Mouse (Mus musculus) C2C12 (cell line): Measurements from ENCODE around the gene Sgk1. TPM values are rescaled to one million over a fixed set of nuclear protein-coding genes. Genes with fewer than 3 reads are reported as not detected.

Source experiments
- H3K27me3 ChIP-seq: one replicate; pipeline ENCODE4 v1.6.1; 2011; ENCODE audit not compliant: control insufficient read depth, insufficient read depth, insufficient read length
- H3K36me3 ChIP-seq: one replicate; pipeline ENCODE4 v1.6.1; 2011; ENCODE audit not compliant: control insufficient read depth, insufficient read depth
- H3K4me3 ChIP-seq: one replicate; pipeline ENCODE4 v1.5.1; 2011; ENCODE audit warnings: mild to moderate bottlenecking, control low read depth; ENCODE audit not compliant: poor library complexity, insufficient read depth, severe bottlenecking
- H3K79me2 ChIP-seq: one replicate; pipeline ENCODE4 v1.6.1; 2011; ENCODE audit not compliant: control insufficient read depth, insufficient read depth
- H3K79me3 ChIP-seq: one replicate; pipeline ENCODE4 v1.6.1; 2011; ENCODE audit warnings: low read depth, control low read depth
- H3ac ChIP-seq: one replicate; pipeline ENCODE3; 2011; ENCODE audit warnings: low read depth; ENCODE audit not compliant: control insufficient read depth, insufficient read length
- CEBPB ChIP-seq: IDR thresholded peaks from one replicate; pipeline ENCODE4 v1.6.1; 2011; ENCODE audit warnings: low read depth, mild to moderate bottlenecking, control low read depth, moderate library complexity
- CTCF ChIP-seq: IDR thresholded peaks from one replicate; pipeline ENCODE4 v1.5.1; 2011; ENCODE audit not compliant: control insufficient read depth, insufficient read depth, insufficient read length
- FOSL1 ChIP-seq: IDR thresholded peaks from one replicate; pipeline ENCODE4 v1.8.0; 2011; ENCODE audit warnings: mild to moderate bottlenecking, low read length; ENCODE audit not compliant: poor library complexity, insufficient read depth, severe bottlenecking
- MAX ChIP-seq: IDR thresholded peaks from one replicate; pipeline ENCODE4 v1.6.1; 2011; ENCODE audit warnings: mild to moderate bottlenecking, control low read depth
- MYOD1 ChIP-seq: IDR thresholded peaks from one replicate; pipeline ENCODE4 v1.6.1; 2011; ENCODE audit warnings: low read depth; ENCODE audit not compliant: control insufficient read depth, insufficient read length
- MYOG ChIP-seq: IDR thresholded peaks from one replicate; pipeline ENCODE4 v1.6.1; 2011; ENCODE audit not compliant: control insufficient read depth, insufficient read length; ENCODE audit errors: extremely low read depth
- USF1 ChIP-seq: IDR thresholded peaks from one replicate; pipeline ENCODE4 v1.6.1; 2011; ENCODE audit warnings: low read depth, mild to moderate bottlenecking, control low read depth, moderate library complexity
- long read RNA-seq, 2 experiments: library from polyadenylated mRNA; unstranded; transcript quantifications; one replicate each; pipeline ENCODE4 v2.0.0; 2019 to 2020
- polyA plus RNA-seq: library from polyadenylated mRNA; unstranded; fragments of >200 nt; fragmentation: generic; extraction: Trizol; gene quantifications from one replicate; pipeline ENCODE4 v1.2.1, GENCODE M21; 2012; ENCODE audit warnings: missing spikeins

Sgk1 gene
- polyA plus RNA-seq: 35.1 TPM
- long read RNA-seq, experiment 1, transcript Sgk1-202 (12 exons, 2,576 nt): minor isoform, 5 of 34 reads
- long read RNA-seq, experiment 1, transcript Sgk1-201 (12 exons, 2,456 nt): major isoform, 21 of 34 reads
- long read RNA-seq, experiment 1, partial matches to known transcripts: 5 of 34 reads
- long read RNA-seq, experiment 1, other reads (novel, unspliced or antisense): 3 of 34 reads
- long read RNA-seq, experiment 2, transcript Sgk1-202 (12 exons, 2,576 nt): minor isoform, 218 of 787 reads
- long read RNA-seq, experiment 2, transcript Sgk1-201 (12 exons, 2,456 nt): major isoform, 541 of 787 reads
- long read RNA-seq, experiment 2, partial matches to known transcripts: 13 of 787 reads
- long read RNA-seq, experiment 2, other reads (novel, unspliced or antisense): 15 of 787 reads

DNA sequence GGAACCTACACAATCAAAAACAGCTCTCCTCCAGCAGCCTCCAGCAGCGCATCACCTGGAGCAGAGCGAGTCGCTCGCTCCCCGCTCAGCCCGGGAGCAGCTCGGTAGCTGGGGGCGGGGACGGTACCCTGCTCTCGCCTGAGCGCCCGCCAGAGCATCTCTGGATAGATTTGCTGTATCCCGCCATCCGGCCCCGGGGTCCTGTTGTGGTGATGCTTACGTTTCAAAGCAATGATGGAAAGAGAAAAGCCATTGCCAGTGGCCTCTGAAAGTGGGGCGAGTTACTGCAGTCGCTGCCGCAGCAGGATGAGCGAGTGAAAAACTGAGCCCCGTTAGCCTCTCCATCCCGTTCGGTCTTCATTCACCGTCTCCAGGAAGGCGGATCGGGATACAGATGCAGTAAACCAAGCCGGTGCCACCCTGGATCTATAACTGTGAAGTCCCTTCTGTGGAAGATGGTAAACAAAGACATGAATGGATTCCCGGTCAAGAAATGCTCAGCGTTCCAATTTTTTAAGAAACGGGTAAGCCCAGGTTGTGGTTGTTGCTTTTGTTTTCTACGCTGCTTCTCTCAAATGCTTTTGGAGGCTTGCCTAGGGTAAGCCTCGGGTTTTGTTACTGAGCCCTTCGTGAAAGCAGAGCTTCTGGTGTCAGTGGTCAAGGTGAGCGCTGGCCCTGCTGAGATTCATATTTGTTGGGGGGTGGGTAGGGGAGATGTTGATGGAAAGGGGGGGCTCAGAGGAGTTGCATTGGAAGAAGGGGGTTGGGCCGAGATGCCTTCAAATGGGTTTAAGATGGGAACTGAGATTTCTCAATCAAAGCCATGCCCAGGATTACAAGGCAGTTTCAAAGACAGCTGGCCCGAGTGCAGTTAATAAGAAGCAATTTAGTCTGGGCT, at the start of gene Sgk1:
TSS of gene Sgk1 (plus strand) at position 1 of the 898 bp plus-strand sequence.
- no peaks in the 10 kb centered on the region for H3K36me3 ChIP-seq
- H3ac ChIP-seq: no peak within 1 kb of the TSS
- H3K27me3 ChIP-seq: no peaks in the 10 kb centered on the region
- no peaks in the 10 kb centered on the region for H3K79me2 ChIP-seq
- no peaks in the 10 kb centered on the region for H3K79me3 ChIP-seq
- H3K4me3 ChIP-seq: no peak within 1 kb of the TSS
- TF ChIP-seq MYOG (no peak), CTCF (no peak), FOSL1 (no peak), MYOD1 (no peak), CEBPB (no peak)

DNA sequence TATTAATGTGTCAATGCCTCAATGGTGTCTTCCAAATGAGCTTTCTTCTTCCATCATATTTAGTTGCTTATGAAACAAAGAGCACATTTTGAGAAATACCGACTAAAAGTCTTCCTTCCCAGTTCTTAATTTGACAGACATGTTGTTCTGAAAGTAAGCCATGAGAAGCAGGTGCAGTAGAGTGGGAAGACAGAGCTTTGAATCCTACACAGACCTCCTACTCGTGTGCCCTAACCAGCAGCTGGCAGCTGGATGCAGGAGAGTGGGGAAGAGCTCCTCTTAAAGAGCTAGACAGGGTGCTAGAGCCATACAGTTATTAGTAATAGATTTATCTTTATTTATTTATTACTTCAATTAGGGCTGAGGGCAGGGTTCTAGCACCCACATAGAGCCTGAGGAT, 49.7 kb upstream of the Sgk1 start:
- H3K27me3 ChIP-seq: no peaks in the 10 kb centered on the region
- TF ChIP-seq CTCF (no peak), CEBPB (no peak)
- no peaks in the 10 kb centered on the region for H3K79me2 ChIP-seq
- no peak overlapping the region for H3K4me3 ChIP-seq
- no peaks in the 10 kb centered on the region for H3K79me3 ChIP-seq
- H3K36me3 ChIP-seq: no peaks in the 10 kb centered on the region
- no peak overlapping the region for H3ac ChIP-seq

DNA sequence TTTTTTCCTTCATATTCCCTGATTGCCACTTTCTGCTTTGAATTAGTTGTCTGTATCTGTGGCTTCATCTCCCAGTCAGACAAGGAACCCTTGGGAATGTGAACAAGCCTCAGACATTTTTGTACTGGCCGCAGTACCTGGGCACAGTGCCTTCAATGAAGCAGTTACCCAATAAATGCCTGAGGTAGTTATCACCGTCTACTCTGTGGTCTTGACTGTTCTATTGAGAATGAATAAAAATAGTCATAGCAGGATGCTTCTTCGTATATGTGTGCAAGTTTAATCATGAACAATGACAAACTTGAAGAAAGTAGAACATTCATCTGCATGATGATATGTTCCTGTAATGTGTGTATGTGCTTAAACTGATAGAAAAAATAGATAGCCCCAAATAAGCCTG, 48.2 kb upstream of the Sgk1 start:
- TF ChIP-seq MYOD1 (no peak), CEBPB (peak; percentile 96), MYOG (no peak), FOSL1 (peak; percentile 72), USF1 (no peak), MAX (peak; percentile 61), CTCF (no peak)
- no peak overlapping the region for H3K4me3 ChIP-seq
- no peaks in the 10 kb centered on the region for H3K36me3 ChIP-seq
- H3K79me3 ChIP-seq: no peaks in the 10 kb centered on the region
- H3ac ChIP-seq: no peak overlapping the region
- no peaks in the 10 kb centered on the region for H3K27me3 ChIP-seq
- no peaks in the 10 kb centered on the region for H3K79me2 ChIP-seq

DNA sequence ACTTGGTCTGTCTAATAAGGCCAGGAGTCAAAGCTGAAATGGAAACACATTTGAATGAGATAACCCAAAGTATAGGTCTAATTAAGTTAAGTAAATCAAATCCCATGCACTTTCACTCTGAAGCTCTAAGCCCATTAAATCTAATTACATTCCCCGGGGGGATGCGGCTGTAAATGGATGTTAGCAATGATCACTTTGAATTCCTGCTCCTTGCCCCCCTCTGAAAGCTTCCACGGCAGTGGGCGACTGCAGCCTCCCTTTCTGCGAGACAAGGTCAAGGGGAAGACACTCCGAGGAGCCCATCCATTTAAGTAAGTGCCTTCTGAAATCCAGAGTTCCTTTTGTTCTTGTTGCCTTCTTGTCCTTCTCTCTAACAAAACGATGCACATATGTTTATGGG, 46.9 kb upstream of the Sgk1 start:
- TF ChIP-seq MAX (no peak), MYOG (no peak), MYOD1 (no peak), CTCF (no peak), FOSL1 (no peak), CEBPB (no peak), USF1 (no peak)
- H3ac ChIP-seq: no peak overlapping the region
- H3K36me3 ChIP-seq: no peaks in the 10 kb centered on the region

GRCm38 (mm10) chr10:21839248-21840155, 42.5 kb upstream of the Sgk1 start:
- no peak overlapping the region for H3K4me3 ChIP-seq
- peak; percentile 91 for TF ChIP-seq FOSL1
- peak; percentile 78 for TF ChIP-seq MYOD1
- TF ChIP-seq USF1: no peak
- TF ChIP-seq MAX: peak; percentile 67
- H3K36me3 ChIP-seq: no peaks in the 10 kb centered on the region
- H3K27me3 ChIP-seq: no peaks in the 10 kb centered on the region
- no peaks in the 10 kb centered on the region for H3K79me3 ChIP-seq
- no peaks in the 10 kb centered on the region for H3K79me2 ChIP-seq
- peak overlapping the region; percentile 2 for H3ac ChIP-seq

More for the DNA sequence above, 46.9 kb upstream of the Sgk1 start:
- Histone ChIP-seq H3K79me2 (no peaks in the 10 kb centered on the region), H3K79me3 (no peaks in the 10 kb centered on the region), H3K27me3 (no peaks in the 10 kb centered on the region), H3K4me3 (no peak overlapping the region)
